Mouse (Mus musculus): ENCODE measurements around the gene Dusp22.

The Dusp22 gene

DNA sequence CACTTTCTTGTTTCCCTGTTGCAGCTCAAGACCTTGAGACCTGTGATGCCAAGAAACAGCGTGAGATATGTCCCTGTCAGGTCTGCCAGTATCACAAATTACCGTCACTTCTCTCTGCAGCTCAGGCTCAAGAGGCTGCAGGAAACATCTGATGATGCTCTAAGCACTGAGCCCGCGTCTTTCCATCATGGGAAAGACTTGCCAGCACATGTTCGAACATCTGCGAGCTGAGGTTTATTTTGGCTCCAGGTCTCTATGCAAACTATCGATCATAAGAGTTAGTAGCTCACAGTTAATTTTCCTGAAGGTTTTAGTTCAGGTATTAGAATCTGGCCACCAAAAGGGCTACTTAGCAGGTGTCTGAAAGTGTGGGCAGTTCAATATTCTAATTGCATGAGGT is 55.3 kb downstream of the Dusp22 start:
- no peak for DNase-seq (ENCODE audit: low spot score in 2 of 2)

DNA sequence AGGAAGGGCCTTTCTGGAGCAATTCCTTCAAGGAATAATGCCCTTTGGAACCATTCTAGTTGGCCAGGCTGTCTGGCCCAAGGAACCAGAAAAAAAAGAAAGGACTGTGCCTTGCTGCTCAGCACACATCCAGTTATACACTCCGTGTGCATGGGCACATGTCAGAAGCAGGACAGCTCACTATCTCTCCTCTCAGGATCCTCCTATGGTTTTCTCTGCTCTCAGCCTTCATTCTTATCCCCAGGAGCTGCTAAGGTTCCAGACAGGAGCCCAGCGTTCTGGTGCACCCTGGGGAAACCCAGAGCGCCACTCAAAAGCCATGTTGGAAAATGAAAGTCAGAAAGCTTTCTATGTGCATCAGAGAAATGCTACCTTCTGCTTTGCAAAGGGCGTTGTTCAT is 55.8 kb downstream of the Dusp22 start:
- DNase-seq (ENCODE audit: low spot score in 2 of 2), result no peak

DNA sequence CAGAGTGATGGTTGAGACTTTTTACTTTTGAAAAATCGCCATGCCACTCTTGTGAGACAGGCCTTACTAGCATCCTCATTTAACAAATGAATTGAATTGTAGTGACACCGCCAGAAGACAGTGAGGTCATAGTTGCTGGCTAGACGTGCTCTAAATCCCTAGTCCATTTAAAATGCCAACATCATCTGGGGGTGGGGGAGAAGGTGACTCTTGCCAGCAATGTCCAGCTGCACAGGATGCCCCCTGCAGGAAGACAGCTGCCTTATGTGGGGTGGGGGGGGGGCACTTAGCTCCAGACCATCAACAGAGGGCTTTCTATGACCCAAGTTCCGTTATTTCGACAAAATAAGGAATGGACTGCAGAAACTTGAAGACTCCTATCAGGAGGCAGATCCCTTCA is 56.8 kb downstream of the Dusp22 start:
- no peak for DNase-seq (ENCODE audit: low spot score in 2 of 2)

- DNase-seq (ENCODE audit: low spot score in 2 of 2), result no peak
Observed at GRCm38 (mm10) chr13:30722601-30723000, 62.8 kb downstream of the Dusp22 start.

DNA sequence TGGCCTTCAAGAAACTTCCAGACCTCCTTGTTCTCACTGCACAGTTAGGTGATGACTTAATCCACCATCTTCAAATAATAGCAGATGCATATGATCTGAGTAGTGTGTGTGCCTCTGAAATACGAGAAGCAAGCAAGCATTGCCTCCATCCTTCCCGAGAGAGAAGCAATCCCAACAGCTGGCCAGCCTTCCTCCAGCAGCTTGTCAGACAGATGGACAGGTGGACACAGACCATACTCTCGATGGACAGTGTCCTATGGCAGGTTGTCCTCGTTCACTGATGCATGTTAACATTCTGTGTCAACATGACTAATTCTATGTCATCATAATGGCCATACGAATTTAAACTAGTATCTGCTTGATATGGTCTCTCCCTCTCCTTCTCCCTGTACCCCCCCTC is 63.5 kb downstream of the Dusp22 start:
- DNase-seq (ENCODE audit: low spot score in 2 of 2), result no peak

DNA sequence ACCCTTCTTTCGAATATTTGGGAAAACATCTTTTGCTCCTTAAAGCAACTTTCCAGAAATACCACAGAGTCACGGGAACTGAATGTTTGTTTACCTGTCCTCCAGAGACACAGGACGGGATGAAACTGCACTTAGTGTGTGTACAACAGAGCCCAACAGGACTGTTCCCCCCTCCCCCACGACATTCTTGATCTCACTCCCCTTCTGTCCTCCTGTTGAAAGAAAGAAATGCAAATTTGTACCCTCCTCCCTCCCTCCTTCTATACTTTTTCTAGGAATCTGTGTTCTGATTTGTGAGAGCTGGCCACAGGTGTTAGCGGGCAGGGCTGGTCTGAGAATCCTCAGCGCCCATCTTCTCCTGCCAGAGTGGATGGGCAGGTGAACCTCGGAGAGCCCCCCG is 64.1 kb downstream of the Dusp22 start:
- no peak for DNase-seq (ENCODE audit: low spot score in 2 of 2)

DNA sequence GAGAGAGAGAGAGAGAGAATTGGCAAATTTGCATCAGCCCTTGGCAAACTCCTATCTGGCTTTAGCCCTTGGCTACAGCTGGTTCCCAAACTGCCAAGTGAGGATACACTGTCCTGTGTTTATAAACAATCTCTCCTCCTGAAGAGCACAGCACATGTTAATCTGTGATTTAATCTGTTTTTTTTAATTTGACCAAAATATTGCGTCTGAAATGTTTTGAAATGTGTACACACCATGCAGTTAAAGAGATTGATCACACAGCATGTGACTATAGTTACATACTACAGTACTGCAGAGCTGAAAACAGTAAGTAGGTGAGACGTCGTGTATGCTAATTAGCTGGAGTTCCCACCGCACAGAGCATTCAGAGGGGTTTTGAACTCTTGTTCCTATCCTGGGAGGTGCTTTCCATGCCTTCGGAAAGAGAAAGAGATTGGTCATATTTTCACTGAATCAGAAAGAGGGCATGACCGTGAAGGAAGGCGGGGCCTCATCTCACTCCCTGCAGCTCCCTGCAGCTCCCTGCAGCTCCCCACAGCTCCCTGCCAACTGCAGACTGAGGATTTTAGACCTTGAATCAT is 65.0 kb downstream of the Dusp22 start:
- DNase-seq (ENCODE audit: low spot score in 2 of 2), result no peak

GRCm38 (mm10) chr13:30726879-30727278 is 67.1 kb downstream of the Dusp22 start:
- no peak for DNase-seq (ENCODE audit: low spot score in 2 of 2)

DNA sequence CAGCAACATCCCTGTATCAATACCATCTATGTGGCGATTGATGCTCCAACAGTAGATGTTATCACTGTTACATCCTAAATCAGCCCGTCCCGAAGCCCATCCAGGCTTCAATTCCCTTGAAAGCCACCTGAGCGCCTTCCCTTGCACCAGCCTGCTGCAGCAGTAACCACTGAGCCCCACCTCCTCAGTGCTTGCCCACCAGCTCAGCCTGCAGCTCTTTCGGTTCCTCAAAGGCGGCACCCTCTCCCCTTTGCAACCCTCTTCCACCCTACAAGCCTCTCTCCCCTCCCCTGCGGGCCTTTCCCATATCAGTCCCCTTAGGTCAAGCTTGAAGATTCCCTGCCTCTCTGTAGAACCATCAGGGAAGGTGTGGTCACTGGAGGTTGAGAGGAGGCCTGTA is 68.4 kb downstream of the Dusp22 start:
- no peak for DNase-seq (ENCODE audit: low spot score in 2 of 2)

DNA sequence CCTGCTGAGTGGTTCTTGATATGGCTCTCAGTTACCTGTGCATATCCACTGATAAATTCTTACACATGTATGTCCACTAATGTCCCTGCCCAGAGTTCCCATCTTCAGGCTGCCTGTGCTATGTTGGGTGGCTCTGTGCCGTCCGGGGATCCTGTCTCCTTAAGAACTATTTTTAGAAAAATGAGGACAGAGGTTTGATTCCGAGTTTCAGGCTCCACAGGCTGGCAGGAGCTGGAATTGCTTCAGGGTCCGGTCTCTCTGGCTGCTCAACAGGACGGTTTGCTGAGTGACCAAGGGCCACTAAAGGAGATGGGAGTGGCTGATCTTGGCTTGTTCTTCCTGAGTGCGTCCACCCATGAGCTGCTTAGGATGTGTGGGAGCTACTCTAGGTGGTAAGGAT is 69.4 kb downstream of the Dusp22 start:
- no peak for DNase-seq (ENCODE audit: low spot score in 2 of 2)

DNA sequence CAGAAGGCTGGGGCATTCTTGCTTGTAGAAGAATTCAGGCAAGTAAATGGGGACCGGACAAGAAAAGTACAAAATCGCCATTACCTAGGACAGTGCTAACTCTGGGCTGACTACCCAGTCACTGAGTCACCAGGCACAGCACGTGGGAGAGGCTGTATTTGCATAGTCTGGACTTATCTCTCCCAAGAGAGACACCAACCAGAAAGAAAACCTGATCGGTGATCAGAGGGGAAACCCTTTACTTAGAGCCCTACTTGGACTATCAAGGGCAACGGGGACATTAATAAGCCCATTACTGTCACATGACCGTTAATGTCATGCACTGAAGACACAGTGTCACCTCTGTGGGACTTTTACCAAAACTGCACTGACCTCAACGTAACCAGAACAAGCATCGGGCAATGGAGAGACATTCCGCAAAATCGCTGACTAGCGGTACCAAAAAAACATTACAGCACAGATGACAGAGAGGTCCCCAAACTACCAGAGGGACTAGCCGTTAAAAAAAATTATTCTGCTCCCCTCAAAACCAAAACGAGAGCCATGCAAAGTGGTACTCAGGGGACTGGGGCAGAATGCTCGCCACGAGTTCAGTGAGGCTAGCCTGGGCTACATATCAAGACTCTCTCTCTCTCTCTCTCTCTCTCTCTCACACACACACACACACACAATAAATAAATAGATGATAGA is 70.5 kb downstream of the Dusp22 start:
- DNase-seq (ENCODE audit: low spot score in 2 of 2), result no peak

GRCm38 (mm10) chr13:30732709-30733445 is 73.1 kb downstream of the Dusp22 start:
- DNase-seq (ENCODE audit: low spot score in 2 of 2), result no peak

- no peak for DNase-seq (ENCODE audit: low spot score in 2 of 2)
Observed at GRCm38 (mm10) chr13:30736721-30737120, 76.9 kb downstream of the Dusp22 start.

DNA sequence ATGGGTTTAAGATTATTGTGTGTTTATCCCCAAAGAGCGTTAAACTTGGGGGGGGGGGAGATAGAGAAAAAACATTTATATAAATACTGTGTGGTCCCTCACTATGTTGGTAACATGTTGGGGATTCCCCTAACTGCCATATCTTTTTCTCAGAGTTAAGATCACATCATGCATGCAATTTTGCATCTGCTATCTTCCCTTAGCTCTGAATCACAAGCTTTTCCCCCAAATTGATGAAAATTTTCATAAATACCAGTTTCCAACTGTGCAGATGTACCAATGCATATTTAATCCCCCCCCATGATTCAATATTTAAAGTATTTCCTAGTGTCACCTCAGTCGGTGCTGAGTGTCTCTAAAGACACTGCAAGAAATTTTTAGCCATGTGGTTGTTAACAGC is 77.5 kb downstream of the Dusp22 start:
- no peak for DNase-seq (ENCODE audit: low spot score in 2 of 2)

GRCm38 (mm10) chr13:30738310-30738840 is 78.6 kb downstream of the Dusp22 start:
- DNase-seq (ENCODE audit: low spot score in 2 of 2), result no peak

GRCm38 (mm10) chr13:30741172-30741571 is 81.4 kb downstream of the Dusp22 start:
- DNase-seq (ENCODE audit: low spot score in 2 of 2), result no peak

DNA sequence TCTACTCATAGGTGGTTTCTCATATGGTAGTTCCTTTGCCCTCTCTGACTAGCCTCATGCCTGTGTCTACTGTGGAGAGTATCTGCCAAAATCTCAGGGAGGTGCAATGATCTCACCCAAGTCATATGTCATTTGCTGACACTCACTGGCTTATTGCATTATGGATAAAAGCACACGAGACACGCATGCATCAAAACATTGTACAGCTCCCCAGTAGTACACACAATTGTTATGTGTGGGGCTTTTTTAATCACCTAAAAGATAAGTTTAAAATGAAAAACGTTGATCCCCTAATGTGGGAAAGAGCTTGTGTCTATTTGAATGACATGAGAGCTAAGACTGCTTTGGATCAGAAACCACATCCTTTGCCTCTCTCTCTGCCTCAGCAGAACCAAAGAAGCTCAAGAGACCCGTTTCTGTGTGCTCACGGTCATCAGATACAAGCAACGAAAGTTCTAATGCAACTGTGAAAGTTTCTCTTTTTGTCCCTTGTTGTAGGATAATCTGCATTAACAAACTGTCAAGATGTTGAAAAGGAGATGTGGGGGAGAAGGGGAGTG is 82.7 kb downstream of the Dusp22 start:
- DNase-seq (ENCODE audit: low spot score in 2 of 2), result no peak

DNA sequence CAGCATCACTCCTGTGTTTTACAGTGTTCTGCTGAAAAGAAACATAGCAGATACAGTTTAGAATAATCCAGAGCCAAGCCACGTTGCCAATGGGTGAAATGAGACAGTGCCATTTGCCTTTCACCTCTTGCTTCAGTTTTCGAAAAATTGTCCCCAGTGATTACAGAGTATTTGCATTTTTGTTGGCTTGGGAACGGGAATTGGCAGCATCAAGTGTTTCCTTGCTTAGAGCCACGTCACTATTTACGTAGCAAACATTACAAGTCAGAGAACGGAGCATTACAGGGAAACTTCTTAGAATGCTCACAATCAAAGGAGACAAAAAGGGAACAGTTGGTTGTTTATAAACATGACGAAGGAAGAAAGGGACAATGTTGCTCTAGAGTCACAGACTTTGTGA is 85.3 kb downstream of the Dusp22 start:
- no peak for DNase-seq (ENCODE audit: low spot score in 2 of 2)

DNA sequence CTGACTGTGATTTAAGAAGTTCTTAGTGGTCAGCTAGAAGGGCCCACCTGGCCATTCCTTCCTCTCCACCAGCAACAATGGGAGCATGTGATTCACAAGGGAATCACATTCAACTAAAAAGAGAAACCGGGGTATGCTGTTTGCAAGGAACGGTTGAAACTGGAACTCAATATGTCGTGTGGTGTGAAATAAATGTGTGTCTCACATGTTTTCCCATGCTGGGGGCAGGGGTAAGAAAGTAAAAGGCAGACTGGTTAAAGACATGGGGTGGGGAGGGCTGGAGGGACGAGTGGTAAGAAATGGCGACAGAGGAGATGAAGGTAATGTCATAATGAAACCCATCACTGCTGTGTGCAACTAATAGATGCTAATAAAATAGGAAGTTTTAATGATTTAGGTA is 87.3 kb downstream of the Dusp22 start:
- no peak for DNase-seq (ENCODE audit: low spot score in 2 of 2)

DNA sequence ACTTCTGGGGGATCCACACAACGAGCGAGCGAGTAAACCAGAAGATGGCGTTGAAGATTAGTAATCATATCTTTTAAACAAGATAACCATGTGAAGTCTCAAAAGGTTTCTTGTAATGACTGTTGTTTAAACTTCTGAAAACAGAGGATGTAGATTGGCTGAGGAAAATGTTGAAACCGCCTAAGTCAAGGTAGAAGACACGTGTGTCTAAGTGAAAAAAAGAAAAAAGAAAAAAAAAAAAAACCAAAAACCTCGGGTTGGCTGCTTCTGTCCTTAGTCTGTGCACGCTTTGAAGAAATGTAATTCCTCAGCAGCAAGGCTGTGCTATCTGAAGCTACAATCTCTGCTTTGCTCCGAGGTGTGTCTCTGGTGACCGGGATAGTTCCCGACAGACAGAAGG is 87.7 kb downstream of the Dusp22 start:
- no peak for DNase-seq (ENCODE audit: low spot score in 2 of 2)

DNA sequence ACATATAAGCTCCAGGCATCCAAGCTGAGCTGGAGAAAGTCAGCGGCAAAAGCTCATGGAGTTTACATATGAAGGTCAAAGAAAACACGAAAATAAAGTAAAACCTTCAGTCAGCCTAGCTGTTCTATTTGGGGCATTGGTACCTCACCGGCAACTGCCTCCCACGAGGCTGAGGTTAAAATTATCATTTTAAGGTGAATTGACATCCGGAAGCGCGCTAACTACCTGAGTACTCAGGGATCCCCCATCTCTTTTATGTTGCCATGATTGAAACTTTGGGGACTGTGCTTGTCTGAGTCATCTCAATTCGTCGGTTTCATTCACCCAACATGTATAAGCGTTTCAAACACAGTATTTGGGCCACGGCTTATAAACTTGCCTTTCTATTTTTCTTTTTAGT is 88.5 kb downstream of the Dusp22 start:
- no peak for DNase-seq (ENCODE audit: low spot score in 2 of 2)

DNA sequence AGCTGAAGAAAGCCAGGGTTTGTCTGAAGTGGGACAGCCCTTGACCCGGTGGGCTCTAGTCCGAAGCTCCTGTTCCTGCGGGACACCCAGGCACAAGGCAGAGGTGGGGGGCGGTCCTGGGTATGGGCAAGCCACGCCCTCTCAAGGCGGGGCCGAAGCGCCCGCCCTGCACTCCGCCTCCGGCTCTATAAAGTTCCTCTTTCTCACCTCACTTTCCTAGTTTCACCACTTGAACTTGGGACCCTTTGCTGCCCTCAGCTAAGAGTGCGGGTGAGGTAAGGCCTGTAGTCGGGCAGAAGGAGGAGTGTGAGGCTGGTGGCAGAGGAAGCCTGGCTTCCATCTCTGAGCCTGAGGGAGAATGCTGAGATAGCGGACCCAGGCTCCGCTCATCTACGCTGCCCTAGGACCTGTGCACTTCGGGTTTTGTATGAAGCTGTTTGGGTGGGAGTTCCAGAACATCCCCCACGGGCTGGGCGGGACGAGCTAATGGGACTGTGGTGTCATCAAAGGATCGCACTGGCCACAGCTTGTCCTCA is 89.3 kb downstream of the Dusp22 start, which contains the start of gene Irf4:
Gene Irf4, plus strand, starts transcription at position 206 of the 536 bp plus-strand sequence.
- DNase-seq (ENCODE audit: low spot score in 2 of 2), result no peak
